Mouse (Mus musculus): ENCODE measurements around the gene Plscr3. TPM values are rescaled to one million over a fixed set of nuclear protein-coding genes. Genes with fewer than 3 reads are reported as not detected.

Gene Plscr3
- polyA plus RNA-seq, 1 experiment from 2014 or later, result 64.6 TPM

DNA sequence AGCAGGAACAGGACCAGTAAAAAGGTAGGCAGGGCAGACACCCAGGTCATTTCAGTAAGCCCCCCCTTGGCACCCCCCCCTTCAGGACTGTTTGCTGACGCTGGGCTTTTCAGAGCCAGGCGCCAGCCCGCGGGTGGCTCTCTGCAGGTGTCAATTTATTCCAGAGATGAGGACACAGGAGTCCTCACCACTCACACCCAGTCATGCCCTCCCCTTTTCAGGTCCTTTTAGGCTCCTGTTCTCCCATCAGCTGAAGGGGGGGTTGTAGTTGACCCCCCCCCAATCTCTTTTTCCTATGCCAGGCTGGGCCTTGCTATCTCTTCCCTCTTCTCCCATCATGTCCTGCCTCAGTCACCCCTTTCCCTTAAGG, 10.2 kb upstream of the Plscr3 start:
- Histone ChIP-seq H3K9me3 (ENCODE audit: control insufficient read depth, low read length) (no peaks in the 10 kb centered on the region), H3K4me1 (replicated peaks; ENCODE audit: control insufficient read depth, insufficient read depth, low read length) (peaks cover 30% of the 10 kb centered on the region), H3K27ac (ENCODE audit: low read depth, low read length) (no peak overlapping the region), H3K9ac (ENCODE audit: low read length) (peak overlapping the region; percentile 89; the same call in 1 of the 2 replicates), H3K27me3 (ENCODE audit: control insufficient read depth, insufficient read depth, low read length) (no peaks in the 10 kb centered on the region; the same call in 1 of the 2 replicates), H3K36me3 (ENCODE audit: control insufficient read depth, insufficient read depth, low read length) (no peaks in the 10 kb centered on the region), H3K4me2 (ENCODE audit: low read depth, low read length, severe bottlenecking) (peak overlapping the region; percentile 92), H3K4me3 (ENCODE audit: low read depth, low read length) (peak overlapping the region; percentile 73)
- 0% methylated on average over 4 of the region's 4 CpGs for WGBS
- no peak for ATAC-seq (replicated peaks; ENCODE audit: low FRiP score)
- no peak for DNase-seq (ENCODE audit: low spot score)

GRCm38 (mm10) chr11:69836703-69837576, 9.2 kb upstream of the Plscr3 start:
- H3K4me1 ChIP-seq (replicated peaks; ENCODE audit: control insufficient read depth, insufficient read depth, low read length), result peaks cover 30% of the 10 kb centered on the region
- H3K27me3 ChIP-seq (ENCODE audit: control insufficient read depth, insufficient read depth, low read length), result no peaks in the 10 kb centered on the region; the same call in 1 of the 2 replicates
- peak overlapping the region; percentile 89 for H3K9ac ChIP-seq (ENCODE audit: low read length)
- no peaks in the 10 kb centered on the region for H3K9me3 ChIP-seq (ENCODE audit: control insufficient read depth, low read length)
- DNase-seq (ENCODE audit: low spot score) (peak; percentile 76), ATAC-seq (replicated peaks; ENCODE audit: low FRiP score) (peak; percentile 2; the same call in 1 of the 2 replicates)
- WGBS, result under 1% methylated on average over 50 of the region's 52 CpGs
- H3K27ac ChIP-seq (ENCODE audit: low read depth, low read length), result peak overlapping the region; percentile 83
- peak overlapping the region; percentile 73 for H3K4me3 ChIP-seq (ENCODE audit: low read depth, low read length)
- H3K4me2 ChIP-seq (ENCODE audit: low read depth, low read length, severe bottlenecking), result peak overlapping the region; percentile 92
- no peaks in the 10 kb centered on the region for H3K36me3 ChIP-seq (ENCODE audit: control insufficient read depth, insufficient read depth, low read length)

DNA sequence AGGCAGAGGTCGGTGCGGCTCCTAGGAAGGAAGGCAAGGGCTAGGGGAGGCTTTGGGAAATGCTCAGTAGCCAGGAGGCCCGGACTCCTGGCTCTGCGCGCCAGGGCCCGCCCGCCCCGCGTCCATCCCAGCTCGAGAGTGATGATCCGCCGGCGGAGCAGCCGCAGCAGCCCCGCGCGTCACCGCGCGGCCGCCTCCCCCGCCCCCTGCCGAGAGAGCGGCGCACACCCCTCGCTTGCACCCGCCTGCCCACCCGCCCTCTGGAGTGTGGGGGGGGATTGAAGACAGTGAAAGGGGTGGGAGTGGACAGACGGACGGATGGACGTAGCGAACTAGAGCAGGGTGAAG, 8.6 kb upstream of the Plscr3 start, which contains the start of gene Nlgn2:
TSS of gene Nlgn2 (minus strand) at position 181 of the 348 bp plus-strand sequence.
- Histone ChIP-seq H3K4me3 (ENCODE audit: low read depth, low read length) (peak within 1 kb of the TSS; percentile 73), H3K36me3 (ENCODE audit: control insufficient read depth, insufficient read depth, low read length) (no peaks in the 10 kb centered on the region), H3K9me3 (ENCODE audit: control insufficient read depth, low read length) (no peaks in the 10 kb centered on the region), H3K4me1 (replicated peaks; ENCODE audit: control insufficient read depth, insufficient read depth, low read length) (peaks cover 30% of the 10 kb centered on the region), H3K27ac (ENCODE audit: low read depth, low read length) (peak within 1 kb of the TSS; percentile 83), H3K4me2 (ENCODE audit: low read depth, low read length, severe bottlenecking) (peak within 1 kb of the TSS; percentile 92), H3K27me3 (ENCODE audit: control insufficient read depth, insufficient read depth, low read length) (no peaks in the 10 kb centered on the region; the same call in 1 of the 2 replicates), H3K9ac (ENCODE audit: low read length) (peak within 1 kb of the TSS; percentile 89)
- ATAC-seq (replicated peaks; ENCODE audit: low FRiP score) (peak; percentile 44; the same call in 1 of the 2 replicates), DNase-seq (ENCODE audit: low spot score) (no peak)
- under 1% methylated on average over 24 of the region's 32 CpGs for WGBS

GRCm38 (mm10) chr11:69837952-69838713, 8.0 kb upstream of the Plscr3 start, which contains the start of gene Tmem256:
TSS of gene Tmem256 (plus strand) at chr11:69838514.
- peak within 1 kb of the TSS; percentile 89 for H3K9ac ChIP-seq (ENCODE audit: low read length)
- H3K9me3 ChIP-seq (ENCODE audit: control insufficient read depth, low read length), result no peaks in the 10 kb centered on the region
- peaks cover 30% of the 10 kb centered on the region for H3K4me1 ChIP-seq (replicated peaks; ENCODE audit: control insufficient read depth, insufficient read depth, low read length)
- DNase-seq (ENCODE audit: low spot score), result peak; percentile 97
- under 1% methylated on average over 34 of the region's 34 CpGs for WGBS
- H3K4me2 ChIP-seq (ENCODE audit: low read depth, low read length, severe bottlenecking), result peak within 1 kb of the TSS; percentile 92
- peak within 1 kb of the TSS; percentile 83 for H3K27ac ChIP-seq (ENCODE audit: low read depth, low read length)
- H3K4me3 ChIP-seq (ENCODE audit: low read depth, low read length), result peak within 1 kb of the TSS; percentile 73
- peak; percentile 87 for ATAC-seq (replicated peaks; ENCODE audit: low FRiP score)
- H3K27me3 ChIP-seq (ENCODE audit: control insufficient read depth, insufficient read depth, low read length), result no peaks in the 10 kb centered on the region; the same call in 1 of the 2 replicates
- H3K36me3 ChIP-seq (ENCODE audit: control insufficient read depth, insufficient read depth, low read length), result no peaks in the 10 kb centered on the region

DNA sequence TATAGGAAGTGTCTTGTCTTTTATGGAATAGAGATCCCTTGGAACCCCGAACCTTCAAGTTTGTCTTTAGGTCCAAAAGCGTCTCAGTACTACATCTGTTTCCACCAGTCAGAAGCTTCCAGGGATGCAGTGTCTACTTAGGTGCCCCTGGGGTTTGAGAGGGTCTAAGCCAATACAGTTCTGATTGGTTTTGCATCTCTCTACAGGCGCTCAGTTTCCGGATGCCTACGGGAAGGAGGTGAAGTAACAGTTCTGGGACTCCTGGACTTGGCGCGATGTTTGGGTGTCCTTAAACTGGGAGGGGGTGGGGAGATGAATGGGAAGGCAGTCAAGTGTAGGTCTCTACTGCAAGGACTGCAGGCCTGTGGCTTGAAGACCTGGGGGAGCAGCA, 7.5 kb upstream of the Plscr3 start:
- ATAC-seq (replicated peaks; ENCODE audit: low FRiP score), result peak; percentile 4
- no peaks in the 10 kb centered on the region for H3K9me3 ChIP-seq (ENCODE audit: control insufficient read depth, low read length)

GRCm38 (mm10) chr11:69846738-69847688, 837 bp downstream of the Plscr3 start:
- peak; percentile 59 for ATAC-seq (replicated peaks; ENCODE audit: low FRiP score)
- no peaks in the 10 kb centered on the region for H3K9me3 ChIP-seq (ENCODE audit: control insufficient read depth, low read length)
- no peaks in the 10 kb centered on the region for H3K27me3 ChIP-seq (ENCODE audit: control insufficient read depth, insufficient read depth, low read length)
- H3K9ac ChIP-seq (ENCODE audit: low read length), result peak overlapping the region; percentile 75
- H3K27ac ChIP-seq (ENCODE audit: low read depth, low read length), result peak overlapping the region; percentile 94
- peak overlapping the region; percentile 55 for H3K4me3 ChIP-seq (ENCODE audit: low read depth, low read length)
- peaks cover 5% of the 10 kb centered on the region; the same call in 1 of the 2 replicates for H3K4me1 ChIP-seq (replicated peaks; ENCODE audit: control insufficient read depth, insufficient read depth, low read length)
- no peak for DNase-seq (ENCODE audit: low spot score)
- H3K36me3 ChIP-seq (ENCODE audit: control insufficient read depth, insufficient read depth, low read length), result peaks cover 3% of the 10 kb centered on the region; the same call in 1 of the 2 replicates
- 13% methylated on average over 37 of the region's 37 CpGs for WGBS
- peak overlapping the region; percentile 84 for H3K4me2 ChIP-seq (ENCODE audit: low read depth, low read length, severe bottlenecking)

More for the DNA sequence above, 7.5 kb upstream of the Plscr3 start:
- Histone ChIP-seq H3K27me3 (ENCODE audit: control insufficient read depth, insufficient read depth, low read length) (no peaks in the 10 kb centered on the region; the same call in 1 of the 2 replicates), H3K4me1 (replicated peaks; ENCODE audit: control insufficient read depth, insufficient read depth, low read length) (peaks cover 30% of the 10 kb centered on the region), H3K4me3 (ENCODE audit: low read depth, low read length) (peak overlapping the region; percentile 73), H3K9ac (ENCODE audit: low read length) (peak overlapping the region; percentile 58), H3K4me2 (ENCODE audit: low read depth, low read length, severe bottlenecking) (peak overlapping the region; percentile 73), H3K36me3 (ENCODE audit: control insufficient read depth, insufficient read depth, low read length) (no peaks in the 10 kb centered on the region), H3K27ac (ENCODE audit: low read depth, low read length) (peak overlapping the region; percentile 48; the same call in 1 of the 2 replicates)
- no peak for DNase-seq (ENCODE audit: low spot score)
- WGBS, result 1% methylated on average over 7 of the region's 7 CpGs

GRCm38 (mm10) chr11:69848021-69848420, 1.8 kb downstream of the Plscr3 start:
- H3K4me2 ChIP-seq (ENCODE audit: low read depth, low read length, severe bottlenecking), result no peak overlapping the region
- H3K27ac ChIP-seq (ENCODE audit: low read depth, low read length), result no peak overlapping the region
- peaks cover 3% of the 10 kb centered on the region; the same call in 1 of the 2 replicates for H3K36me3 ChIP-seq (ENCODE audit: control insufficient read depth, insufficient read depth, low read length)
- H3K27me3 ChIP-seq (ENCODE audit: control insufficient read depth, insufficient read depth, low read length), result no peaks in the 10 kb centered on the region
- no peak for DNase-seq (ENCODE audit: low spot score)
- H3K4me1 ChIP-seq (replicated peaks; ENCODE audit: control insufficient read depth, insufficient read depth, low read length), result peaks cover 5% of the 10 kb centered on the region; the same call in 1 of the 2 replicates
- no peaks in the 10 kb centered on the region for H3K9me3 ChIP-seq (ENCODE audit: control insufficient read depth, low read length)
- no peak overlapping the region; the same call in 1 of the 2 replicates for H3K4me3 ChIP-seq (ENCODE audit: low read depth, low read length)
- over 99% methylated on average over 6 of the region's 6 CpGs for WGBS
- no peak overlapping the region for H3K9ac ChIP-seq (ENCODE audit: low read length)
- no peak for ATAC-seq (replicated peaks; ENCODE audit: low FRiP score)

Data from forebrain, embryonic 11.5 days (tissue).